Mouse (Mus musculus) liver, embryonic 11.5 days (tissue): Measurements from ENCODE around the gene Immp2l. TPM values are rescaled to one million over a fixed set of nuclear protein-coding genes. Genes with fewer than 3 reads are reported as not detected.

ENCODE experiments used
- ATAC-seq: fragments of 200-750 bp; cut with Nextera tagmentation; replicated peaks from 2 replicates; pipeline ENCODE4 v1.8.0; 2017; ENCODE audit warnings: moderate number of reproducible peaks, mild to moderate bottlenecking, moderate TSS enrichment, moderate library complexity; ENCODE audit not compliant: low FRiP score
- DNase-seq: peaks from one replicate; pipeline ENCODE4 v3.0.0-alpha.2; 2017; ENCODE audit warnings: low spot score
- H3K27ac ChIP-seq: fragments of 300-500 bp; sonication (generic); 2 replicates; pipeline ENCODE4 v1.5.1; 2014; ENCODE audit warnings: mild to moderate bottlenecking, low read depth, low read length, control low read depth
- H3K27me3 ChIP-seq: fragments of 300-500 bp; sonication (generic); replicated peaks from 2 replicates; pipeline ENCODE4 v1.6.1; 2014; ENCODE audit warnings: low read length, mixed read lengths; ENCODE audit not compliant: control insufficient read depth, insufficient read depth
- H3K36me3 ChIP-seq: fragments of 300-500 bp; sonication (generic); 2 replicates; pipeline ENCODE4 v1.6.1; 2014; ENCODE audit warnings: mild to moderate bottlenecking, low read length, moderate library complexity, mixed read lengths; ENCODE audit not compliant: control insufficient read depth, insufficient read depth
- H3K4me1 ChIP-seq: fragments of 300-500 bp; sonication (generic); replicated peaks from 2 replicates; pipeline ENCODE4 v1.6.1; 2014; ENCODE audit warnings: low read length, mixed read lengths; ENCODE audit not compliant: control insufficient read depth, insufficient read depth
- H3K4me2 ChIP-seq: fragments of 300-500 bp; sonication (generic); 2 replicates; pipeline ENCODE4 v1.6.1; 2014; ENCODE audit warnings: mild to moderate bottlenecking, control low read depth, moderate library complexity
- H3K4me3 ChIP-seq: fragments of 300-500 bp; sonication (generic); 2 replicates; pipeline ENCODE4 v1.5.1; 2014; ENCODE audit warnings: low read depth, low read length, control low read depth
- H3K9ac ChIP-seq: fragments of 300-500 bp; sonication (generic); 2 replicates; pipeline ENCODE4 v1.6.1; 2014; ENCODE audit warnings: low read depth, low read length, control low read depth
- H3K9me3 ChIP-seq: fragments of 300-500 bp; sonication (generic); 2 replicates; pipeline ENCODE4 v1.6.1; 2016; ENCODE audit warnings: low read length, inconsistent platforms, mixed read lengths; ENCODE audit not compliant: control insufficient read depth
- WGBS: fragments of 180-500 bp; shearing (Covaris S2); extraction: QIAGEN DNeasy Blood & Tissue Kit; methylation state at CpG from one replicate; pipeline ENCODE4 v1.1.7; 2014; 5-methylcytosine and 5-hydroxymethylcytosine counted together
- polyA plus RNA-seq: library from polyadenylated mRNA; unstranded; fragments of >200 nt; fragmentation: Nextera tagmentation; extraction: Ambion mirVana; gene quantifications from 2 replicates; pipeline ENCODE4 v1.2.1, GENCODE M21; 2014

The Immp2l gene
- polyA plus RNA-seq, 1 experiment from 2014 or later, result 15.6 TPM

DNA sequence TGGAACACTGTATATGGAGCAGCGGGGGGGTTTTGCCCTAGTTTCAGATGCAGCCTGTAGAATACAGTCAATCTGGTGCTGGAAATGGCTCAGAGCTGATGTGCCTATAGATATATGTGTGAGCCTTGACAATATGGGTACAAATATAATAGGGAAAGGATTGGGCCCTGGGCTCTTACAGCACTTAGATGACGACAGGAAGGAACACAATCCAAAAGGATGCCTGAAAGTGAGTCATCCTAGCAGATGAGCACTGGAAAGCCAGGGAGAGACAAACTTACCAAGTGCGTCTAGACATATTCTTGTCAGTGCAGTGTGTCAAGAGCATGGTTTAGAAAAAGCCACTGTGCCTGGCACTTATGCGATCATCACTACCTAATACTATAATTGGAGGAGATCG lies 516.1 kb downstream of the Immp2l start:
- WGBS, result 84% methylated on average over 5 of the region's 5 CpGs

DNA sequence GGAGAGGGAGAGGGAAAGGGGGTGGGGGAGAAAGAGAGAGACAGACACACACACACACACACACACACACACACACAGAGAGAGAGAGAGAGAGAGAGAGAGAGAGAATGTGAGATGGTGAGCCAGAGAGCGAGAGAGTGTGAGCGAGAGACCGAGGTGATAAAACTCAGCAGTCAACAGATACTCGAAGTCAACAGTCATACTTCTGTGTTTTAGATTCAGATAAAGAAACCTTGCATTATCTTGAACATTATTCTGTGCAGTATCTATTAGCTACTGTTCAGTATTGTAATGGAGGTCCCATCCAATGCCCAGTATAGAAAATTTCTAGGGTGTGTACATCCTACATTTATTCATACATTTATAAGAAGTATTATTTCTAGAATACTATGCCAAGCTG lies 527.7 kb downstream of the Immp2l start:
- Histone ChIP-seq H3K36me3 (no peaks in the 10 kb centered on the region), H3K4me2 (no peak overlapping the region), H3K27me3 (no peaks in the 10 kb centered on the region), H3K9me3 (no peaks in the 10 kb centered on the region), H3K4me1 (no peaks in the 10 kb centered on the region; the same call in 1 of the 2 replicates), H3K9ac (no peak overlapping the region), H3K4me3 (no peak overlapping the region), H3K27ac (no peak overlapping the region)
- DNase-seq, result no peak
- ATAC-seq, result peak; percentile 41; the same call in 1 of the 2 replicates
- 52% methylated on average over 4 of the region's 4 CpGs for WGBS

More for the DNA sequence above, 516.1 kb downstream of the Immp2l start:
- no peak for DNase-seq
- Histone ChIP-seq H3K9ac (no peak overlapping the region), H3K4me3 (no peak overlapping the region), H3K4me1 (no peaks in the 10 kb centered on the region), H3K27ac (no peak overlapping the region), H3K36me3 (no peaks in the 10 kb centered on the region), H3K4me2 (no peak overlapping the region), H3K9me3 (no peaks in the 10 kb centered on the region), H3K27me3 (no peaks in the 10 kb centered on the region)
- ATAC-seq, result no peak

DNA sequence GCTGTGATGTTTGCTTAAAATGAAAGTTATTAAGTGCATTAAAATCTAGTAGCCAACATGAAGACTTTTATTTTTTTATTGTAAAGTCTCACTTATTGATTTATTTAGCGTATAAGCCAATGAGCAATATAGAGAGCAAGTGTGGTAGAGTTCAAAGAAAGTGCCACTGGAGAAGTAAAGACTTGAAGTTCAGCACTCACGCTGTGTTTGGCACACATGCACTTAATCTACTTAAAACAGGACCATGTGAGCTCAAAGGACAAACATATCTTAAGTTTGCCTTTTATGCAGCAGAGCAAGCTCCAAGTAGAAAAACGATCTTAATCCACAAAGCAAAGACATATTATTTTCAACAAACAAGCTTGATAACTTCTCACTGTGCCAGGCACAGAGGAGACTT lies 533.9 kb downstream of the Immp2l start:
- no peaks in the 10 kb centered on the region; the same call in 1 of the 2 replicates for H3K4me1 ChIP-seq
- H3K9ac ChIP-seq, result no peak overlapping the region
- H3K4me2 ChIP-seq, result no peak overlapping the region
- H3K4me3 ChIP-seq, result no peak overlapping the region
- H3K27me3 ChIP-seq, result no peaks in the 10 kb centered on the region
- no peaks in the 10 kb centered on the region for H3K9me3 ChIP-seq
- DNase-seq (no peak), ATAC-seq (no peak)
- no peak overlapping the region for H3K27ac ChIP-seq
- no peaks in the 10 kb centered on the region for H3K36me3 ChIP-seq
- WGBS, result 55% methylated on average over 3 of the region's 3 CpGs

DNA sequence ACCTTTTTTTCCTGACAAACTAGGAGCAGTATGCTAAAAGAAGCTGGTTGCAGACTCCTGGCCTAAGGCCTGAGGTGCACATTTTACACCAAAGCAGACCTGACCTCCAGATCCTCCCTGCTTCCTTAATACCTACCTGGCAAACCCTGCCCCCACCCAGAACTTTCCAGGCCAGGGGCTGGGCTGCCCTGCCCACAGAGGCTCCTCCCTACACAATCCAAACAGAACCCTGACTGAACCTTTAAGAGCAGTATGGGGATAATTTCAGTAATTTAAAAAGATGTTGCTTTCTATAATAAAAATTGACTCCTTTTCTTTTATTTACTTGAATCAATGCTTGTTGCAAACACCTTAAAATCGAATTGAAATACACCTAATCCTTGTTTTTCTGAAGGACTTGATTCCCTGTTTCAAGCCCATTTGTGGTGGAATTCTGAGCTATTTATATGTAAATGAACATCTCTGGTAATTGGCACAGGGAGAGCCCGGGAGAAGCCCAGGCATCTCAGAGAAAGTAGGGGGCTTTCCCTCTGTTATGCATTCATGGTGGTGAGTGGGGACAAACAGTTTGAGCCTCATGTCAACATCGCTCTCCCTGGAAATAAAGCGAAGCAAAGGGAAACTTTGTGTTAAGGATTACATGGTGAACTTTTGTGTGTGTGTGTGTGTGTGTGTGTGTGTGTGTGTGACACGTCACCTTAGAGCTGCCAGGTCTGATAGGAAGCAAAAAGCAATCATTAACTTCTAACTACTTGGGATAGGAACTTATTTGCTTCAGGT lies 535.3 kb downstream of the Immp2l start:
- no peak for ATAC-seq
- H3K36me3 ChIP-seq, result no peaks in the 10 kb centered on the region
- H3K4me1 ChIP-seq, result no peaks in the 10 kb centered on the region; the same call in 1 of the 2 replicates
- no peak overlapping the region for H3K9ac ChIP-seq
- no peaks in the 10 kb centered on the region for H3K9me3 ChIP-seq
- no peak overlapping the region for H3K4me3 ChIP-seq
- H3K4me2 ChIP-seq, result no peak overlapping the region
- no peaks in the 10 kb centered on the region for H3K27me3 ChIP-seq
- no peak overlapping the region for H3K27ac ChIP-seq
- WGBS, result 59% methylated on average over 5 of the region's 5 CpGs
- DNase-seq, result no peak

DNA sequence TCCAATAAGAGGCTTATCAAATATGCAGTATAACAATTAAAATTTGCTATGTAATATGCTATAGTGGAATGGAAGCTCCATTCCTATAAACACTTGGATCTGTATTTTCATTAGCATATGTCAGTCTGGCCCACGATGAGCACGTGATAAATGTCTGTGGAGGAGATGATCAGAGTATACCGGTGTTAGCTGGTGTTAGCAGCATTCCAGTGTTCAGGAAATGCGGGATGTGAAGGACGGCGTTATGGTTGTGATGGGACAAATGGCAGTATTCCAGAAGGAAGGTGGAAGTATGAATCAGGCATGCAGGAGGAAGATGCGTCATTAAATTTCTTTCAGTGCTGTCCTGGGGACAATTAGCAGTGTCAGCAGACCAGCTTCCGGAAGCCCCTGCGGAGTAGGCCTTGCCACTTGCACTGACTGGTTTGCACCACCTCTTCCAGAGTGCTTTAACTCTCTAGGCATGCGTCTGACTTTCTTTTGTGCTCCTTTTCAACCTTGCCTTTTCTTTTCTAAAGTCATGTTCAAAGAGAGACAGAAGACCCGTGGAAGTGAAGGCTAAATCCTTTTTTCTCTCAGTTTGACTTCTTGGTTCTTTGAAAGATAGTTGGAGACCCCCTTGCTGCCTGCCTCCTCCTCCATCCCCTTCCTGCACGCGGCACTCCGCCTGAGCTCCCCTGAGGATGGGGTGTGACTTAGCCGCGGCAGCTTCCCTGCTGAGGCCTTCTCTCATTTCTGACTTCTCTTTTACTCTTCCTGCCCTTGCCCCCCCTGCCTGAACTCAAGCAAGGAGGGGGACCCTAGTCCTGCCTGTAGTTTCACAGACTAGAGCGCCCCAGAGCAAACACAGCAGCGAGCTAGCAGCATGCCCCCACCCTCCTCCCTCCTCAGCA lies 541.9 kb downstream of the Immp2l start:
- Histone ChIP-seq H3K36me3 (no peaks in the 10 kb centered on the region), H3K4me2 (peak overlapping the region; percentile 40; the same call in 1 of the 2 replicates), H3K4me3 (no peak overlapping the region), H3K9me3 (no peaks in the 10 kb centered on the region), H3K27me3 (no peaks in the 10 kb centered on the region), H3K9ac (no peak overlapping the region), H3K4me1 (peaks cover 8% of the 10 kb centered on the region), H3K27ac (no peak overlapping the region; the same call in 1 of the 2 replicates)
- 22% methylated on average over 18 of the region's 18 CpGs for WGBS
- DNase-seq (peak; percentile 42), ATAC-seq (peak; percentile 71)

DNA sequence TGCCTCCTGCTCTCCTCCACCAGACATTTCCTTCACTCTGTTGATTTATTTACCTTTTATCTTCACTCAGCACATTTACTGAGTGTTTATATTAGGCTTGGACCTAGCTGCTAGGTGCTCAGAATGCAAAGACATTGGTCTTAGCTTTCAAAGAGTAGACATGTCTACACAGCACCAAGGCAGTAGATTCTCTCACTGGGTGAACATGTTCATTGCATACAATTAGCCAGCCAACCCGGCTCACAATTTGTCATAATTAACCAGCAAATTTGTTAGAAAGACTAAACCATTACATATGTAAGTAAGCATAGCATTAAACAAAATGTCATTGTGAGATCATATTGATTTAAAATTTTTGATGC lies 542.5 kb downstream of the Immp2l start:
- Histone ChIP-seq H3K27me3 (no peaks in the 10 kb centered on the region), H3K4me1 (peaks cover 8% of the 10 kb centered on the region), H3K36me3 (no peaks in the 10 kb centered on the region), H3K27ac (no peak overlapping the region; the same call in 1 of the 2 replicates), H3K9me3 (no peaks in the 10 kb centered on the region), H3K9ac (no peak overlapping the region), H3K4me3 (no peak overlapping the region), H3K4me2 (peak overlapping the region; percentile 40; the same call in 1 of the 2 replicates)
- 59% methylated on average over 1 of the region's 1 CpGs for WGBS
- DNase-seq (no peak), ATAC-seq (no peak)

DNA sequence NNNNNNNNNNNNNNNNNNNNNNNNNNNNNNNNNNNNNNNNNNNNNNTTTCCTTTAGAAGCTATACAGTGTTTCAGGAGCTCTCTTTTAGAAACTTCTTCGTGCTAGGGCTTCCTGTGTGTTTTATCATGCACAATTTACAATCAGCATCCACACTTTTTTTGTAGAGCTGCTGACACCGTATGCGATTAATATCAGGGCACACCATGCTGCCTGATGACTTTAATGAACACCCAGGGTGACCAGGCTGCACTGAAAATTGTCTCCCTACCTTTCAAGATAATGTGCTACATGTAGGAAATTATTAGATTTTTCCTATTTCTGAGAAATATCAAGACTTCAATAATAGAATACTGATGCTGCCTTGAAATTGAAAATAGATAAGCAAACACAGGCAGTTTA lies 549.9 kb downstream of the Immp2l start:
- ATAC-seq (0 out of 2 replicates have a peak, but pooled peaks have one; percentile 41), DNase-seq (no peak)
- no peak overlapping the region for H3K4me2 ChIP-seq
- H3K4me1 ChIP-seq, result no peaks in the 10 kb centered on the region
- H3K27me3 ChIP-seq, result no peaks in the 10 kb centered on the region
- H3K36me3 ChIP-seq, result no peaks in the 10 kb centered on the region
- H3K9ac ChIP-seq, result no peak overlapping the region
- no peak overlapping the region for H3K27ac ChIP-seq
- no peaks in the 10 kb centered on the region for H3K9me3 ChIP-seq
- WGBS, result 39% methylated on average over 3 of the region's 3 CpGs
- no peak overlapping the region for H3K4me3 ChIP-seq

DNA sequence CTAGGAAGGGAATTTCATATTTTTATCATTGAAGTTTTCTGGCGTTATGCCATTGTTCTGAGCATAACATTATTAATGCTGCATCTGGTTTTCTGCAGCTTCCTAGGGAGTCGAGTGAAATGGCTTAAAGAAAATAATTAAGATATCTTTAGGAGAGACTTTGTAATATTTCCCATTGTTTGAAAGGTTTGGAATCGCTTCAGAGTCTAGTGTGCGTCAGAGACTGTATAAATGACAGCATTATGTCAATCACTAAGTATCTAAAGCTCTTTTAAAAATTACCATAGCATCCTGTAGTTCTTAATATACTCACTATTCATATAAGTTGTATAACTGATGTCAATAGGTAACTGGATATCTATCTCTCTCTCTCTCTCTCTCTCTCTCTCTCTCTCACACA lies 551.3 kb downstream of the Immp2l start:
- Histone ChIP-seq H3K9ac (no peak overlapping the region), H3K4me1 (no peaks in the 10 kb centered on the region), H3K9me3 (no peaks in the 10 kb centered on the region), H3K36me3 (no peaks in the 10 kb centered on the region), H3K27ac (no peak overlapping the region), H3K4me2 (no peak overlapping the region), H3K4me3 (no peak overlapping the region), H3K27me3 (no peaks in the 10 kb centered on the region)
- DNase-seq (no peak), ATAC-seq (no peak)
- WGBS, result 75% methylated on average over 4 of the region's 4 CpGs
